Mouse (Mus musculus): ENCODE measurements around the gene Zfp36l1.

- peak; percentile 87 for TF ChIP-seq CTCF (IDR thresholded peaks at IDR 0.05; ENCODE audit: extremely low read depth, insufficient read depth, low read length)
- peak; percentile 16; the same call in 1 of the 2 replicates for TF ChIP-seq POLR2A (IDR thresholded peaks at IDR 0.05; ENCODE audit: extremely low read depth, insufficient read depth, low read length)
Observed at GRCm38 (mm10) chr12:80132250-80133003, 19.6 kb upstream of the Zfp36l1 start.

Data from cortical plate, adult 2 months (tissue).